Mouse (Mus musculus): Measurements from ENCODE around the gene Kyat1.
A peak's percentile ranks its signal among the peaks of the same experiment; 100 is the strongest.
"Not testable (repeated sequence)": the region's sequence is repeated elsewhere in the genome, so short reads cannot be mapped to it uniquely, and the experiment has no call there.

Gene Kyat1

DNA sequence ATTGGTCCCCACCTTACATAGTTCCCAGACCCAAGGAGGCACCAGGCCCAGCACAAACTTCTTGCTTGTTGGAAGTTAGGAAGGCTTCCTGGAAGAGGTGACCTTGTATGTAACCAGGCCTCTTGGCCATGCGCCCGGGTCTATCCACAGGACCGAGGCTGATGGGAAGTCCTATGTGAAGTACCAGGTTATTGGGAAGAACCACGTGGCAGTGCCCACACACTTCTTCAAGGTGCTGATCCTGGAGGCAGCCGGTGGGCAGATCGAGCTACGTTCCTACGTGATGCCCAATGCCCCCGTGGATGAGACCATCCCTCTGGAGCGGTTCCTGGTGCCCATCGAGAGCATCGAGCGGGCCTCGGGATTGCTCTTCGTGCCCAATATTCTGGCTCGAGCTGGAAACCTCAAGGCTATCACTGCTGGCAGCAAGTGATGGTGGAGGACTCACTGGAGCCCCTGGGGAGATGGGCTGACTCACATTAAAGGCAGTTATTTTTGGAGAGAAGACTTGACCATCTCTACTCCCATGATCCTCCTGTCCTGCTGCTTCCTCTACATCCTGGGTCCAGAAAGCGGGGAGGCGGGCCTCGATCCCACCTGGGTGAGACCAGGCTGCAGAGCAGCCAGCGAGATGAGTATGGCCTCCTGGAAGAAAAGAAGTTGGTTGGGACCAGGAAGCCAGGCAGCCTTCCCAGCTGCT is 32.0 kb downstream of the Kyat1 start:
- DNase-seq (ENCODE audit: low read depth, low spot score) = no peak

DNA sequence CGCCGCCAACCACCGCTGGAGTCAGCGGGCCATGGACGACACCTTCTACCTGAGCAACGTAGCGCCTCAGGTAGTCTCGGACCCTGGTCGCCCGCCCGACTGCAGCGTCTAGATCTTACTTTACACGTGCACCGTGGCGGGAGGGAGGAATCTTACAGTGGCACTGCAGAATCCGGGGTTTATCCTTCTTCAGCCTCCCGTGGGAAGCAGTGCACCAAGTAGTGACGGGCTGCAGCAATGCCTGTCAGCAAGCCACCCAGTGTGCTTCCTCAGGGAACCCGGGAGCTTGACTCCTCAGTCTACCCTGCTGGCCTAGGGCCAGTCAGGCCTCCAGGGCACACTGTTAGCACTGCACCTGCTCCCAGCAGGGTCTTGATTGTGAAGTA is 33.7 kb downstream of the Kyat1 start:
- peak; percentile 65 for DNase-seq (ENCODE audit: low read depth, low spot score)

DNA sequence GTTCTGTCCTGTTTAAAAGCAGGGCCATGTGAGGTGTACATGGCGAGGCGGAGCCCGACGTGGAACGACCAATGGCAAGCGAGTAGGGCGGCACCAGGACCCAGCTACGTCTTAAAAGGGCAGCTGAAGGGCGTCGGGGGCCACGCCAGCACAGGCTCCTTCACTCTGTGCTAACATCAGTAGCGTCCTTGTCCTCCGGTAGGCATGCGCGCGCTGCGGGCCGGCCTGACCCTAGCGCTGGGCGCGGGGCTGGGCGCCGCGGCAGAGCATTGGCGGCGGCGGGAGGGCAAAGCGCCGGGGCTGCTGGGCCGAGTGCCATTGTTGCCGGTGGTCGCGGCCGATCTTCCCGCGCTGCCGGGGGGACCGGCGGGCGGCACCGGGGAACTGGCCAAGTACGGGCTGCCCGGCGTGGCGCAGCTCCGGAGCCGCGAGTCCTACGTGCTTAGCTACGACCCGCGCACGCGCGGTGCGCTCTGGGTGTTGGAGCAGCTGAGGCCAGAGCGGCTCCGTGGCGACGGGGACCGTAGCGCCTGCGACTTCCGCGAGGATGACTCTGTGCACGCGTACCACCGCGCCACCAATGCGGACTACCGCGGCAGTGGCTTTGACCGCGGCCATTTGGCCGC is 34.2 kb downstream of the Kyat1 start, which contains the start of gene Endog:
Gene Endog, plus strand, starts transcription at position 123 of the 626 bp plus-strand sequence.
- peak; percentile 93 for DNase-seq (ENCODE audit: low read depth, low spot score)

GRCm38 (mm10) chr2:30166677-30167076 is 39.0 kb downstream of the Kyat1 start:
- peak; percentile 79 for DNase-seq (ENCODE audit: low read depth, low spot score)

DNA sequence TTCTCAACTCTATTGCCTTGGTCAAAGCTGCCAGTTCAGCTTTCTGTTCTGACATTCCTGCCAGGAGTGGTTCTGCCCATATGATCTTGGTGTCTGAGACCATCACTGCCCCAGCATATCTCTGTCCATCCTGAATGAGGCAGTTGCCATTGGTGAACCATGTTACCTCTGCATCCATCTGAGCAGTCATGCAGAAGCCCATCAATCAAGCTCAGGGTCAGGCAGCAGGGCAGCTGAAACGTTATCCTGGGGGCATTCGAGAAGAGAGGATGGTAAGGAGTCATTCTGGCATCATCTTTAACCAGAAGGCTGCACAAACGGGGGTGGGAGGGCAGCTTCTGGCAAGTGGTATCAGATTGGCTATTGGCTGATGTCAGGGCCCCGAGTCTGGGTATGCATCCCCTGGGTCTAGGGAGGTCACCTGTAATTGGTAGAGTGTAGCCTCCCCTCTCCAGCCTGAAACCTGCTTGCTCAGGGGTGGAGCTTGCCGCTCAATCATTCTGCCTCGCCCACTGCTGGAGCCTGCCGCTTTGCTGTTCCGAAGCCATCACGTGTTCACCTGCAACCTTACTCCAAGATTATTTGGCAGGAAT is 41.2 kb downstream of the Kyat1 start:
- DNase-seq (ENCODE audit: low read depth, low spot score) = no peak

DNA sequence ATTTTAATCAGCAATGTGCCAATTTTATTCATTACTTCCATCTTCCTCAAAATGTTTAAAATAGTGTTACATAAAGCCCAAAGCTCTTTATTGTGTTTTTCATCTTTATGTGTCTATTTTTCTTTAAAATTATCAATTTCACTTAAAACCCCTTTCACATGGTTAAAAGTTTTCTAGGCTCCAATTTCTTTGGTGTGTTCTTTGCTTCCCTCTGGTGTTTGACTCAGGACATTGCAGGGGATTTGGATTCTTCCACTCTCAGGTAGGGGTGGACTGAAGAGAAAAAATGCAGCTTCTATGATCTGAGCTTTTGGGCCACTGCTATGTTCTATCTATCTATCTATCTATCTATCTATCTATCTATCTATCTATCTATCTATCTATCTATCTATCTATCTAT is 43.8 kb downstream of the Kyat1 start:
- peak; percentile 69 for DNase-seq (ENCODE audit: low read depth, low spot score)

DNA sequence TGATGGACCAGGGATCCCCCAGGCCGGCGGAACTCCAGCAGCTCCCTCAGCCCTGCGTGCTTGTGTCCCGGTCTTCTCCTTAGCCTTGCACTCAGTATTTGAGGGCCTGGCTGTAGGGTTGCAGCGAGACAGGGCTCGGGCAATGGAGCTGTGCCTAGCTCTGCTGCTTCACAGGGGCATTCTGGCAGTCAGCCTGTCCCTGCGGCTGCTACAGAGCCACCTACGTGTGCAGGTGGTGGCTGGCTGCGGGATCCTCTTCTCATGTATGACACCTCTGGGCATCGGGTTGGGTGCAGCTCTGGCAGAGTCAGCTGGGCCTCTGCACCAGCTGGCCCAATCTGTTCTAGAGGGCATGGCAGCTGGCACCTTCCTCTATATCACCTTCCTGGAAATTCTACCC is 45.8 kb downstream of the Kyat1 start:
- not testable (repeated sequence) for DNase-seq (ENCODE audit: low read depth, low spot score)

DNA sequence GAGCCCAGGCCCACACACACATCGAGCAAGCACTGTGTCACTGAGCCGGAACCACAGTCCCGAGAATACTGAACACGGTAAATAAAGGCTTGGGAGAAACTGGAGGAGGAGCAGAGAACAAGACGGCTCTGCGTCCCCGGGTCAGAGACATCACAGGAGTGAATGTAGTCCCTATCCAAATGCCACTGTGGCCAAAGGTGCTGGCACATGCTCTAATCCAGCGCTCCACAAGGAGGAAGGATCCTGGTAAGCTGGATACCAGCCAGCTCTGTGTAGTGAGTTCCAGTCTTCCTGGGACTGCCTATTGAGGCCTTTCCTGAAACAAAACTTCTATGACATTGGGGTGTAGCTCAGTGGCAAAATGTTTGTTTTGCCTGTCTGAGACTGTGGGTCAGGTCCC is 53.0 kb downstream of the Kyat1 start:
- no peak for DNase-seq (ENCODE audit: low read depth, low spot score)

DNA sequence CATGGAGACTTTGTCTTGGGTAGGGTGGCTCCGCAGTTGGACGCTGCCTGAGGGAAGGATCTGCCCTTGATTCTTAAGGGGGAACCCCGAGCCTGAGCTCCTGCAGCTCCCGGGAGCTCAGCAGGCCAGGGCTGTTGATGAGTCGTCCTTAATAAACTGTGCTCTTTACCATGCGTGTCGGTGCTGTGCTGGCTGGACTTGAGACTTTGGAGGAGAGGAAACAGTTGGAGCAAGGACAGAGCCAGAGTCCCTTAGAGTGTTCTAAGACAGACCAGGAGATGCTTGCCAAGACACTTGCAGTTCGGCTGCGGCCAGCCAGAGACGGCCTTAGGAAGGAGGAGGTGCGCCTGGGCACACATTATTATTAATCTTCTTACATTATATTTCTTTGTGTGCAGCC is 53.8 kb downstream of the Kyat1 start:
- no peak for DNase-seq (ENCODE audit: low read depth, low spot score)

DNA sequence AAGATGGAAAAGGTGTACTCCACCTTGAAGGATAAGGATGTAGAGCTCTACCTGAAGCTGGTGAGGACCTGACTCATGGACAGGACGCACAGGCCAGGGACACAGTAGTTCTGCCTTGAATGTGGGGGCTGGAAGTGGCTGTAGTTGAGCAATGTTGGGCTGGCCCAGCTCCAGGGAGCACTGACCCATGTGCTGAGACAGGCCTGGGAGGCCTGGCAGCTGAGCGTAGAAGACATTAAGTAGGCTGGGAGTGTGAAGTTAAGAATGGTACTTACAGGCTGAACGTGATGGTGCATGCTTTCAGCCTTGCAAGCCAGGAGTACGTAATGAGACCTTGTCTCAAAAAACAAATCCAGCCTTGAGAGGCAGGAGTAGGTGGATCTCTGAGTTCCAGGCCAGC is 58.2 kb downstream of the Kyat1 start:
- no peak for DNase-seq (ENCODE audit: low read depth, low spot score)

DNA sequence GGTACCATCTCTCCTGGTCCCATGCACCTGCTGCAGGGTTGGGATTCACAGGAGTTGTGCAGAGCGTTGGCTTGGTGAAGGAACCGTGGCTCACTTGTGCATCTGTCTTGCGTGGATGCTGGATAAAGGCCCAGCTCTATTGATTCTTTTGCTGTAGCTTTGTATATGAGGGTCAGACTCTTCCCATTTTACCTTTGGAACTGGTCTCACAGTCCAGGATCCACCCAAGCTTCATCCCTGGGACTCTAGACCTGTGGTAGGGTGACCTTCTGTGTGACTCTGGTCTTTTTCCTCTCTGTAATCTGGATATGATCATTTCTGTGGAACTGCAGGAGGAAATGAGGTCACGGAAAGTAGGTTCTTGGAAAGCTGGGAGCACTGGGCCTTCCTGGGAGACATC is 61.2 kb downstream of the Kyat1 start:
- no peak for DNase-seq (ENCODE audit: low read depth, low spot score)

- not testable (repeated sequence) for DNase-seq (ENCODE audit: low read depth, low spot score)
Measured at GRCm38 (mm10) chr2:30140021-30140420, 65.6 kb downstream of the Kyat1 start.

- no peak for DNase-seq (ENCODE audit: low read depth, low spot score)
Measured at GRCm38 (mm10) chr2:30136458-30136857, 69.2 kb downstream of the Kyat1 start.

Data from R1 (cell line).